ENCODE assay signal across 27 mouse cellular contexts in genomic region chr7:120825097-120825496, GRCm38 (mm10). TPM values are rescaled to one million over a fixed set of nuclear protein-coding genes. Genes with fewer than 3 reads are reported as not detected.
"Had no signal": no experiment of that assay in that cellular context is flagged by ENCODE, and none has a peak within 500 bp of the region (broad histone marks: within the 10 kb centered on the region; RNA-seq: fewer than 3 reads in every experiment).

No protein-coding gene starts in this region.

- H3K9me3 ChIP-seq: limb, embryonic 12.5 days; limb, embryonic 15.5 days; midbrain, embryonic 12.5 days; midbrain, embryonic 15.5 days; neural tube, embryonic 12.5 days; neural tube, embryonic 15.5 days had no signal

- H3K4me3 ChIP-seq: limb, embryonic 12.5 days; limb, embryonic 15.5 days; midbrain, embryonic 12.5 days; midbrain, embryonic 15.5 days; neural tube, embryonic 12.5 days; neural tube, embryonic 15.5 days had no signal

- ATAC-seq: inflammation-experienced regulatory T-cells, adult 6 months; intestine, embryonic 16.5 days; liver, postnatal 0 days; lung, postnatal 0 days; midbrain, embryonic 15.5 days had no signal

- H3K4me1 ChIP-seq: limb, embryonic 12.5 days; limb, embryonic 15.5 days; midbrain, embryonic 12.5 days; neural tube, embryonic 12.5 days had no signal

- H3K9ac ChIP-seq: limb, embryonic 12.5 days; limb, embryonic 15.5 days; liver, embryonic 14.5 days; liver, postnatal 0 days; lung, embryonic 14.5 days; midbrain, embryonic 12.5 days; midbrain, embryonic 15.5 days; neural tube, embryonic 12.5 days; neural tube, embryonic 15.5 days had no signal

- H3K4me2 ChIP-seq: limb, embryonic 12.5 days; limb, embryonic 15.5 days; liver, embryonic 11.5 days; lung, embryonic 14.5 days; midbrain, embryonic 12.5 days; midbrain, embryonic 15.5 days; neural tube, embryonic 12.5 days; neural tube, embryonic 15.5 days had no signal

- H3K27ac ChIP-seq: limb, embryonic 12.5 days; limb, embryonic 15.5 days; liver, embryonic 14.5 days; macrophage; midbrain, embryonic 12.5 days; midbrain, embryonic 15.5 days; neural tube, embryonic 12.5 days; neural tube, embryonic 15.5 days; stomach, postnatal 0 days had no signal

- DNase-seq: kidney, adult 18-20 months; kidney, adult 9 months; kidney, postnatal 14 days; kidney, postnatal 4 days; left cerebral cortex, postnatal 4 days; liver, postnatal 0 days; lung, embryonic 14.5 days; right cerebral cortex, postnatal 4 days; thymus, postnatal 25 days had no signal

- H3K36me3 ChIP-seq: limb, embryonic 12.5 days; limb, embryonic 15.5 days; midbrain, embryonic 12.5 days; midbrain, embryonic 15.5 days; neural tube, embryonic 12.5 days; neural tube, embryonic 15.5 days had no signal

RNA-seq across cellular contexts. Expression of gene Gm5737, which starts 12.9 kb away (rescaled TPM):
- total RNA-seq: layer of hippocampus, postnatal 25 days; megakaryocyte, adult 5-6 weeks had no signal
- polyA plus RNA-seq: inflammation-experienced regulatory T-cells, adult 6 months; intestine, embryonic 16.5 days; kidney, embryonic 16.5 days; limb, embryonic 12.5 days; limb, embryonic 15.5 days; liver, embryonic 11.5 days; liver, embryonic 14.5 days; liver, postnatal 0 days; lung, embryonic 14.5 days; lung, postnatal 0 days; macrophage; midbrain, embryonic 12.5 days; neural tube, embryonic 12.5 days; neural tube, embryonic 15.5 days; stomach, embryonic 14.5 days; stomach, postnatal 0 days; thymus, postnatal 0 days had no signal
